Mouse (Mus musculus) liver, adult (tissue): Measurements from ENCODE around the gene Fbxl12.

Experiments
- GATA4 ChIP-seq: IDR thresholded peaks from 2 replicates; pipeline ENCODE4 v1.6.1; 2014; ENCODE audit warnings: mild to moderate bottlenecking, low read length; ENCODE audit not compliant: insufficient replicate concordance

The Fbxl12 gene

GRCm38 (mm10) chr9:20644360-20645081, at the start of gene Fbxl12:
Fbxl12 (minus strand) TSS chr9:20644767.
- no peak for TF ChIP-seq GATA4

GRCm38 (mm10) chr9:20692863-20693262, 48.3 kb upstream of the Fbxl12 start:
- no peak for TF ChIP-seq GATA4

- no peak for TF ChIP-seq GATA4
Measured at GRCm38 (mm10) chr9:20689913-20690312, 45.3 kb upstream of the Fbxl12 start.

- TF ChIP-seq GATA4, result no peak
Measured at GRCm38 (mm10) chr9:20689403-20689802, 44.8 kb upstream of the Fbxl12 start.

- TF ChIP-seq GATA4, result no peak
Measured at GRCm38 (mm10) chr9:20685081-20685861, 40.7 kb upstream of the Fbxl12 start.

DNA sequence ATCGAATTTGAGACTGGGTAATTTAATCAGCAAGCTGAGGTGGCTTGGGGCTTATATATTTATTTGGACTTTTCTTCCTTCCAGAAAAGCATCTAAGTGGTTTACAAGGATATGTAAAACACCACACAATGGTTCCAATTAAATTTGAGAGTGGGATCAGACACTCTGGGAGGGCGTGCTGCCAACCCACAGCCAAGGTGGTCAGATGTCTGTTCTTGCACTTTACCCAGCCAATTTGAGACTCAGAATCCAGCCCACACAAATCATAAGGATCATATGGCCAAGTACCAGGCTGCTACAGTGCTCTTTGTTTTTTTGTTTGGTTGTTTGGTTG, 37.8 kb upstream of the Fbxl12 start:
- no peak for TF ChIP-seq GATA4

DNA sequence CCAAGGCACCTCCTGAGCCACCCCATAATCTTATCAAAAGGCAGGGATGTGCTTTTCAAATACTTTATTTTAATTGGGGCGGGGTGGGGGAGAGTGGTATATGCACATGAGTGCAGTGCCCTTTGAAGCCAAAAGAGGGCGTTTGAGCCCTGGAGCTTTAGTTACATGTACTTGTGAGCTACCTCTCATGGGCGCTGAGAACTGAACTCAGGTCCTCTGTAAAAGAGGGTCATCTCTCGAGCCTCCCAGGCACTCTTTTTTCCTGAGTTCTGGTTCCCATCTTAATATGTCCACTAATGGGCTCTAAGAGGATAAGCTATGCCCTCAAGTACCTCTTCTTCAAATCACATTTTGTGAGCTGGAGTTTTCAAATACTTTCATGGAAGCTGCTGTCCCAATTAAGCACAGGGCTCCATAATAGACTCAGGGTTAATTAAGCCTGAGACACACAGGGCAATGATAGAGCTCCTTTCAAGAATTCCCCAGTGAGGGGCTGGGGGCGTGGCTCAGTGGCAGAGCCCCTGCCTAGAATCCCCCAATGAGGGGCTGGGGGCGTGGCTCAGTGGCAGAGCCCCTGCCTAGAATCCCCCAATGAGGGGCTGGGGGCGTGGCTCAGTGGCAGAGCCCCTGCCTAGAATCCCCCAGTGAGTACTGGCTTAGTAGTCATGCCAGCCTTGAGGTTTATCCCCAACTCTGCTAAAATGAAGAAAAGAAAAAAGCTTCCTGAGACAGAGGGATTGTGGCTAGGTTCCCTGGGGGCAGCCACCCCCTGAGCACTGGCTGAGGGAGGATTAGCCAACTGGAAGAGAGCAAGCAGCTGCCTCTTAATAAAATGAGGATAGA, 37.2 kb upstream of the Fbxl12 start:
- TF ChIP-seq GATA4, result no peak

DNA sequence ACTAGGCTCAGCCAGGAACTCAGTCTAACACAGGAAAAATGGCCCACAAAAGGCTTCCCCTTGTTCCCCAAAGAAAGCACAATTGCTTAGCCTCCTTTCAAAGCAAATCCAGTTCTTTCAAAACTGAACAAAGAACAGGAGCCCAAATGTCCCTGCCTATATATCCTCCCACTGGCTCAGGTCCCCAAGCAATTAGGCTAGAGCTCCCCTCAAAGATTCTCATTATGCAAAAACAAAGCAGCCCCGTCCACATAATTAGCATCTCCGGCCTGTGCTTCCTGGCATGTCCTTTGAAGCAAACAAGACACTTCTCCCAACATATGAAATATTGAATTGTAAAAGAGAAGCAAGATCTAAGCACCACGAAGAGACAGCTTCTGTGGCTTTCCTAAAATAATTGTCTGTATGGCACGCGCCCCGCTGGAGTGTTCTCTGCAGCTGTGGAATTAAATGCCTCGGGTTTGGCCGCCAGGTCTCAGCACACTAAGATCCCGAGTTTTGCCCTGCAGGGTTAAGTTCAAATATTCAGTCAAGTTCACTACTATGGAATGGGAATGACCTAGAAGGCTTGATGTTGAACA, 35.9 kb upstream of the Fbxl12 start:
- TF ChIP-seq GATA4, result no peak

GRCm38 (mm10) chr9:20677892-20678291, 33.3 kb upstream of the Fbxl12 start:
- no peak for TF ChIP-seq GATA4

- no peak for TF ChIP-seq GATA4
Measured at GRCm38 (mm10) chr9:20672047-20672446, 27.5 kb upstream of the Fbxl12 start.

- no peak for TF ChIP-seq GATA4
Measured at GRCm38 (mm10) chr9:20668065-20668464, 23.5 kb upstream of the Fbxl12 start.

DNA sequence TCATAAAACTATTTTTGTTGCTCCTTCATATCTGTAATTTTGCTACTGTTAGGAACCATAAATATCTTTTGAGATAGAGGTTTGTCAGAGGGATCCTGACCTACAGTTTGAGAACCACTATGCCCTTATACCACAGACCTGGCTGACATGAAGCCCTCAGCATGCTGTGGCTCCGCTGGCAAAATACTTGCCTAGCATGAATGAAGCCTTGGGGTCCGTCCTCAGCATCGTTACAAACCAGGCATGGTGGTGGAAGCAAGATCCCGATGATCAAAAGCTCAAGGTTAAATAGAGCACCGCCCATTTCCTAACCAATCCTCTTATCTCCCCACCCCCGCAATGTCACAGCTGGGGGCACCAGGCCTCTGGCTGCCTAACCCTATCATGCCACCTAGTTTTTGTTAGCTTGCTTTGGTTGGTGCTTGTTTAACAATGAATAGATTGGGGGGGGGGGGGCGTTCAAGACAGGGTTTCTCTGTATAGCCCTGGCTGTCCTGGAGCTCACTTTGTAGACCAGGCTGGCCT, 22.0 kb upstream of the Fbxl12 start:
- TF ChIP-seq GATA4, result no peak

DNA sequence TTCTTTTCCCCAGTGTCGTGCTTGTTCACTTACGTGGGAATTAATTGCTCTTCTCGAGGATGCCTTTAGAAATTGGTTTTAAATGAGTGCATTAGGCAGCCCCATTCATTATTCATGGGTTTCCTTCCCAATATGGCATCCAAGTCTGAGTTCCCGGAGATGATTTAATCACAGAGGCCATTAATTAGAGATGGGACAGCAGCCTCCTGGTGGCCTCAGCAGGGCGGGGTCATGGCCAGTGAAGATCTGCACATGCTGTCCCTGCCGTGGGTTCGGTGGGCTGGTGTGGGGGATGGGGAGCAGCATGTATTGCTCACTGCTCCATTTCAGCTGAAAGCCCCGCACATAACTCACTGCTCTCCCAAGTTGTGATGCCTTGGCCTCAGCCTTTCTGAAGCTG, 21.4 kb upstream of the Fbxl12 start:
- TF ChIP-seq GATA4, result no peak

GRCm38 (mm10) chr9:20664982-20665637, 20.5 kb upstream of the Fbxl12 start:
- TF ChIP-seq GATA4, result no peak

DNA sequence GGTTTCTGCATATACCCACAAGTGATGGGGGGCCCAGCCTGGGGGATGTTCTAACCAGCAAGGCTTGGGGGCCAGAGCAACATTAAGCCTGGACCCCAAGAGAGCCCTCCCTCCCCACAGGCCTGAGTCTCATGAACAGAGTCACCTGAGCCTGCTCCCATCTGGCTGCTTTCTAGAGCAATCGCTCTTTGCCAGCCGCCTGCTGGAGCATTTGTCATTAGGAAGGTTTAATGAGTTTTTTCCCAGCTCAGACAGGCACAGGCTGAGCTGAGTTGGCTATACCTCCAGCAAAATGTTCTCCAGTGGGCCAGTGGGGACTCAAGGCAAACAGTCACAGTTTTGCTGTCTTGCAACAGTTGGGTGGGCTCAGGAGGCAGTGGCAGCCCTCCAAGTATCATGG, 19.8 kb upstream of the Fbxl12 start:
- TF ChIP-seq GATA4, result no peak
